Mouse (Mus musculus): ENCODE data around the gene Dlst. TPM values are rescaled to one million over a fixed set of nuclear protein-coding genes. Genes with fewer than 3 reads are reported as not detected.

The Dlst gene
- polyA plus RNA-seq, 2 experiments, result 59.2 to 73.7 TPM

DNA sequence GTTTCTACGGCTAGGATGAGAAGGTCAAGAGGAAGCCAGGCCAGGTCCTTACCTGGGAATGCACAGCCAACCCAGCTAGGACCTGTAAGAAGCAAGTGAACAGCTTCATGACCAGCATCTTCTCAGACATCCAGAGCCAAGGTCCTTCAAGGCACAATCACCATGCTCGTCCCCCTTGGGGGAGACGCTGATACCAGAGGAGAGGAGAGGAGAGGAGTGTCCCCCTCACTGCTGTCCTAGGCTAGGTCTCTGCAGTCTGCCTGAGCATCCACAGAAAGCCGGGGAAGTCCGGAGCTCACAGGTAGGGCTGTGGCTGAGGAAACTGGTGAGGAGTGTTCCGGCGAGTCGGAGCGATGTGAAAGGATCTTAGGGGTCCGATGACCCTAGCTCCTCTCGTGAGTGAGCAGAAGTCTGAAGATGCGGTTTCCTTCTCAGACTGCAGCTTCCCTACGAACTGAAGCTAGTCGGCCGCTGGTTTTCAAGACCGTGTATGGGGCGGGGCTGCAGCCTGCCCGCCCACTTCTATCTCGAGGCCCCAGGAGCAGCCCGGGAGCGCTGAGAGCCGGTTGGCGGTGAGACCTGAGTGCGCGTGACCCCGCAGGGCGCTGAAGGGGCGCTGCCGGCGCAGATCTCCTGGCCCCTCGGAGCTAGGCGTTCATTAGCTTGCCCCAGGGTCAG lies 66.4 kb downstream of the Dlst start:
- TF ChIP-seq EP300 (IDR thresholded peaks at IDR 0.05; ENCODE audit: low read depth) (no peak), CTCF (IDR thresholded peaks at IDR 0.05; ENCODE audit: low read depth) (no peak)
- H3K4me2 ChIP-seq (ENCODE audit: low read depth), result peak overlapping the region; percentile 46
- peaks cover 0 to 3% of the 10 kb centered on the region in 2 experiments; a peak in 1 of 4 replicates for H3K4me1 ChIP-seq (replicated peaks; ENCODE audit: control insufficient read depth in 2 of 2, insufficient read depth in 2 of 2, low read length in 1 of 2)
- 2% methylated on average over 32 of the region's 32 CpGs for WGBS (ENCODE audit: insufficient replicate concordance)
- DNase-seq (ENCODE audit: low read depth in 3 of 3, low spot score in 3 of 3) (peak; percentile 22 to 24 (median 23)), ATAC-seq (ENCODE audit: insufficient read depth) (peak; percentile 57; the same call in 1 of the 2 replicates)
- no peak overlapping the region; the same call in 1 of the 2 replicates for H3K9ac ChIP-seq (replicated peaks)
- H3K36me3 ChIP-seq (replicated peaks; ENCODE audit: control insufficient read depth, insufficient read depth, low read depth), result no peaks in the 10 kb centered on the region
- H3K9me3 ChIP-seq (ENCODE audit: control insufficient read depth, low read length), result no peaks in the 10 kb centered on the region
- H3K27ac ChIP-seq, result no peak overlapping the region
- H3K4me3 ChIP-seq (ENCODE audit: insufficient read depth in 1 of 2, low read depth in 2 of 2, low read length in 2 of 2), result peak overlapping the region; percentile 16 to 26; a peak in 2 of 4 replicates
- peaks cover 7% of the 10 kb centered on the region for H3K27me3 ChIP-seq (ENCODE audit: control insufficient read depth, insufficient read depth, low read length)

DNA sequence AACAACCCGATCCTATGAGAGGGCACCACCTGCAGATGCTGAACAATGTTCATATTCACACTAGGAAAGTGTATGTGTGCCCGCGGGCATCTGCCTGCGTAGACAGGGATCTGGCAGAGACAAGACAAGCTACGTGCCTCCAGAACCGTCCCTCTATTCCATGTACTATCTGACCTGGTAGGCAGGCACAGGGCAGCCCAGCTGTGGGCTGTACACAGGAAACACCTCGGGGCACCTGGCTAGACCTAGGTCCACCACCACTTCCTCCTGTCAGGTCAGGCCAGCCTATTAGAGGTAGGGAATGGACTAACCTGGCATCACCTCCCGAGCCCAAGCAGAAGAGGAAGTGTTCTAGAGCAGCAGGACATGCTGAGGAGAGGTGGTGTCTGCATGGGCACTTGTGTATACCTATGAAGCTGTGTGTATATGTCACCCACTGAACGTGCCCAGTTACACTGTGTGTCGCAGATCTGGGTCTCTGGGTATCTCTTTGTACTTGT lies 67.2 kb downstream of the Dlst start, which contains the start of gene Pgf:
Gene Pgf, minus strand, starts transcription at position 51 of the 500 bp plus-strand sequence.
- H3K4me2 ChIP-seq (ENCODE audit: low read depth), result peak within 1 kb of the TSS; percentile 46
- H3K9me3 ChIP-seq (ENCODE audit: control insufficient read depth, low read length), result no peaks in the 10 kb centered on the region
- no peak within 1 kb of the TSS for H3K27ac ChIP-seq
- peaks cover 11% of the 10 kb centered on the region for H3K27me3 ChIP-seq (ENCODE audit: control insufficient read depth, insufficient read depth, low read length)
- ATAC-seq (ENCODE audit: insufficient read depth), result no peak
- H3K4me3 ChIP-seq (ENCODE audit: insufficient read depth in 1 of 2, low read depth in 2 of 2, low read length in 2 of 2), result peak within 1 kb of the TSS; percentile 16 to 26; a peak in 2 of 4 replicates
- WGBS (ENCODE audit: insufficient replicate concordance), result 45% methylated on average over 10 of the region's 10 CpGs
- H3K9ac ChIP-seq (replicated peaks), result no peak within 1 kb of the TSS; the same call in 1 of the 2 replicates
- TF ChIP-seq CTCF (IDR thresholded peaks at IDR 0.05; ENCODE audit: low read depth) (no peak), EP300 (IDR thresholded peaks at IDR 0.05; ENCODE audit: low read depth) (no peak)
- peaks cover 0 to 3% of the 10 kb centered on the region in 2 experiments; a peak in 1 of 4 replicates for H3K4me1 ChIP-seq (replicated peaks; ENCODE audit: control insufficient read depth in 2 of 2, insufficient read depth in 2 of 2, low read length in 1 of 2)
- H3K36me3 ChIP-seq (replicated peaks; ENCODE audit: control insufficient read depth, insufficient read depth, low read depth), result no peaks in the 10 kb centered on the region
- no peak for DNase-seq (ENCODE audit: low read depth in 3 of 3, low spot score in 3 of 3)

DNA sequence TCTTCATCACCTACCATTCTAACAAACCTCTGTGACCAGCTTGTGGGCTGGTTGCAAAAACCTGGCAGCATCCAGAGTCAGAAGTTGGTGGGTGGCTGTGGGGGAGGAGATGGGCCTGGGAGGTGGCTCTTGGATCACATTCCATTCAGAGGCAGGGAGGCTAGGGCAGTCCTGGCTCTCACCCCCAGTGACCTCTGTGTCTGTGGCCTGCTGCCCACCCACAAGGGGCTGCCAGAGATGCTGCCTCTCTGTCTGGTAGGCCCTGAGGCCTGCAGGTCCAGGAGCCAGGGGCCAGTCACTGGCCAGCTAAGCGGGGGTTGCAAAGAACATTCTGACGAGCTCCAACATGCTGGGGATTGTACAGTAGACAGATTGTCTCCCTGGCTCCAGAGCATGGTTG lies 67.7 kb downstream of the Dlst start:
- DNase-seq (ENCODE audit: low read depth in 3 of 3, low spot score in 3 of 3), result no peak
- Histone ChIP-seq H3K27ac (no peak overlapping the region), H3K4me3 (ENCODE audit: insufficient read depth in 1 of 2, low read depth in 2 of 2, low read length in 2 of 2) (no peak overlapping the region), H3K9ac (replicated peaks) (no peak overlapping the region), H3K36me3 (replicated peaks; ENCODE audit: control insufficient read depth, insufficient read depth, low read depth) (no peaks in the 10 kb centered on the region), H3K4me1 (replicated peaks; ENCODE audit: control insufficient read depth in 2 of 2, insufficient read depth in 2 of 2, low read length in 1 of 2) (peaks cover 0 to 3% of the 10 kb centered on the region in 2 experiments; a peak in 1 of 4 replicates), H3K4me2 (ENCODE audit: low read depth) (no peak overlapping the region), H3K27me3 (ENCODE audit: control insufficient read depth, insufficient read depth, low read length) (peaks cover 11% of the 10 kb centered on the region), H3K9me3 (ENCODE audit: control insufficient read depth, low read length) (no peaks in the 10 kb centered on the region)
- ATAC-seq (ENCODE audit: insufficient read depth), result no peak
- 64% methylated on average over 2 of the region's 2 CpGs for WGBS (ENCODE audit: insufficient replicate concordance)
- TF ChIP-seq EP300 (IDR thresholded peaks at IDR 0.05; ENCODE audit: low read depth) (no peak), CTCF (IDR thresholded peaks at IDR 0.05; ENCODE audit: low read depth) (no peak)

DNA sequence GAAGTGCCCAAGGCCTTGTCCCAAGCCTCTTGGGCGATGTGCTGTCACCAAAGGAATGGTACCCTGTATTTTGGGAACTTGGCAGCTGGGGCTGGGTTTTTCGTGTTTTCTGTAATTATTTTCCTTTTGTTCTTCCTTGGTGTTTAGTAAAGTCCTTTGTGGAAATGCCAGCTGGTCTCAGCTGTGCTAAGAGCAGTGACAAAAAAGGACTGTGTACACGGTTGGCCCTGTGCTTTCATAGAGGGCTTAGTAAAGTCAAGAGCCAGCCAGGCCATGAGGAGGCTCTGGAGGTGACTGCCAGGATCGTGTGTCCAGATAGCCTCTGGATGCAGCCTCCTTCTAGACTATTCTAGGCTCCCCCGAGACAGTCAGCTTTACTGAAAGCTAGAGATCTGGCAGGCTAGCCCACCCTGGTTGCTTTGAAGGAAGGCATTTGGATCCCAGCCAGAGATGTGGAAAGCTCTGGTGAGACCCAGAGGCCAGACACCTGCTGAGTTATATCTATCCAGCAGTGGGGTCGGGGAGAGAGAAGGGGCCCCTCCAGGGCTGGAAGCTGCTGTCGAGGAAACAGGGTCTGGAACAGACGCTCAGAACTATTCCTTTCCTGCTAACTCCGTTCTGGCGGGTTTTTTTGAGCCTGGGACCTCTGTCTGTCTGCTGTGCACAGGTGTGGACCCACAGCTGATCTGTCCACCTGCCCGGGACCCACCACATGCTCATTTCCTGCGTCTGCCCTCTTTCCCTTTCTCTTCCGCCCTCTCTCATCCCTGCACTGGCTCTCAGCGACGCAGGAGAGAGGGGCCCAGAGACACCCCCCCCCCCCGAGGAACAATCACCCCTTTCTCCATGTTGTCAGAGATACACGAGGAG lies 71.1 kb downstream of the Dlst start:
- ATAC-seq (ENCODE audit: insufficient read depth), result no peak
- TF ChIP-seq EP300 (IDR thresholded peaks at IDR 0.05; ENCODE audit: low read depth), result no peak
- WGBS (ENCODE audit: insufficient replicate concordance), result 35% methylated on average over 17 of the region's 17 CpGs
- no peak overlapping the region for H3K4me2 ChIP-seq (ENCODE audit: low read depth)
- H3K36me3 ChIP-seq (replicated peaks; ENCODE audit: control insufficient read depth, insufficient read depth, low read depth), result no peaks in the 10 kb centered on the region
- H3K9ac ChIP-seq (replicated peaks), result no peak overlapping the region
- DNase-seq (ENCODE audit: low read depth in 3 of 3, low spot score in 3 of 3), result no peak
- no peak overlapping the region for H3K27ac ChIP-seq
- H3K27me3 ChIP-seq (ENCODE audit: control insufficient read depth, insufficient read depth, low read length), result peaks cover 8% of the 10 kb centered on the region
- H3K9me3 ChIP-seq (ENCODE audit: control insufficient read depth, low read length), result no peaks in the 10 kb centered on the region
- no peak overlapping the region for H3K4me3 ChIP-seq (ENCODE audit: insufficient read depth in 1 of 2, low read depth in 2 of 2, low read length in 2 of 2)
- H3K4me1 ChIP-seq (replicated peaks; ENCODE audit: control insufficient read depth in 2 of 2, insufficient read depth in 2 of 2, low read length in 1 of 2), result peaks cover 0 to 3% of the 10 kb centered on the region in 2 experiments; a peak in 1 of 4 replicates

DNA sequence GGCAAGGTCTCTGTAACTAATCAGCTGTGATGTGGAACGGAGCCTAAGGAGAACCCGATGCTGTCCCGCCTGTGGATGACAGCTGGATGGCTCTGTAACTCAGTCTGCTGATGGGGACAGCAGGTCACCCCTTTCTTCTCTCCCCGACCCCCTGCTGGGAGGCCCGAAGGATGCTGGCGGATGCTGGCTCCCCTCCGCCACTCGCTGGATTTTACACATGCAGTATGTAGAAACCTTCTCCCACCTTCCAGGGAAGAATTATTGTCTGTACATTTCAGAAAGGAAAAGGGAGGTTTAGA lies 71.7 kb downstream of the Dlst start:
- DNase-seq (ENCODE audit: low read depth in 3 of 3, low spot score in 3 of 3), result no peak
- Histone ChIP-seq H3K9me3 (ENCODE audit: control insufficient read depth, low read length) (no peaks in the 10 kb centered on the region), H3K4me1 (replicated peaks; ENCODE audit: control insufficient read depth in 2 of 2, insufficient read depth in 2 of 2, low read length in 1 of 2) (no peaks in the 10 kb centered on the region), H3K4me2 (ENCODE audit: low read depth) (no peak overlapping the region), H3K27me3 (ENCODE audit: control insufficient read depth, insufficient read depth, low read length) (peaks cover 7% of the 10 kb centered on the region), H3K36me3 (replicated peaks; ENCODE audit: control insufficient read depth, insufficient read depth, low read depth) (no peaks in the 10 kb centered on the region), H3K9ac (replicated peaks) (no peak overlapping the region), H3K27ac (no peak overlapping the region), H3K4me3 (ENCODE audit: insufficient read depth in 1 of 2, low read depth in 2 of 2, low read length in 2 of 2) (no peak overlapping the region)
- 34% methylated on average over 8 of the region's 8 CpGs for WGBS (ENCODE audit: insufficient replicate concordance)
- ATAC-seq (ENCODE audit: insufficient read depth), result no peak
- no peak for TF ChIP-seq CTCF (IDR thresholded peaks at IDR 0.05; ENCODE audit: low read depth)
- no peak for TF ChIP-seq EP300 (IDR thresholded peaks at IDR 0.05; ENCODE audit: low read depth)
